Mouse (Mus musculus): ENCODE data around the gene Gm45062. TPM values are rescaled to one million over a fixed set of nuclear protein-coding genes. Genes with fewer than 3 reads are reported as not detected.

Gene Gm45062
- polyA plus RNA-seq, 1 experiment from 2014 or later = 23.0 TPM

- no peak for ATAC-seq
- Histone ChIP-seq H3K4me1 (peaks cover 15% of the 10 kb centered on the region), H3K9ac (no peak overlapping the region), H3K9me3 (replicated peaks) (no peaks in the 10 kb centered on the region), H3K27me3 (0 out of 2 replicates have a peak, but pooled peaks cover 3% of the 10 kb centered on the region), H3K27ac (no peak overlapping the region), H3K4me2 (no peak overlapping the region), H3K4me3 (no peak overlapping the region), H3K36me3 (ENCODE audit: poor library complexity, severe bottlenecking) (no peaks in the 10 kb centered on the region)
- 68% methylated on average over 2 of the region's 2 CpGs for WGBS
Observed at GRCm38 (mm10) chr6:8358232-8358631, 99.0 kb downstream of the Gm45062 start.

- Histone ChIP-seq H3K36me3 (ENCODE audit: poor library complexity, severe bottlenecking) (no peaks in the 10 kb centered on the region), H3K27ac (no peak overlapping the region), H3K9me3 (replicated peaks) (no peaks in the 10 kb centered on the region), H3K9ac (no peak overlapping the region), H3K27me3 (0 out of 2 replicates have a peak, but pooled peaks cover 3% of the 10 kb centered on the region), H3K4me2 (no peak overlapping the region), H3K4me3 (no peak overlapping the region), H3K4me1 (peaks cover 9% of the 10 kb centered on the region)
- ATAC-seq = no peak
- WGBS = 9% methylated on average over 2 of the region's 2 CpGs
Observed at GRCm38 (mm10) chr6:8358782-8359181, 99.5 kb downstream of the Gm45062 start.

- WGBS = 70% methylated on average over 7 of the region's 7 CpGs
- H3K27me3 ChIP-seq = 0 out of 2 replicates have a peak, but pooled peaks cover 3% of the 10 kb centered on the region
- H3K4me3 ChIP-seq = no peak overlapping the region
- ATAC-seq = no peak
- H3K9me3 ChIP-seq (replicated peaks) = no peaks in the 10 kb centered on the region
- no peak overlapping the region for H3K27ac ChIP-seq
- no peak overlapping the region for H3K9ac ChIP-seq
- no peak overlapping the region for H3K4me2 ChIP-seq
- H3K36me3 ChIP-seq (ENCODE audit: poor library complexity, severe bottlenecking) = no peaks in the 10 kb centered on the region
- H3K4me1 ChIP-seq = 0 out of 2 replicates have a peak, but pooled peaks cover 9% of the 10 kb centered on the region
Observed at GRCm38 (mm10) chr6:8360805-8361204, 101.6 kb downstream of the Gm45062 start.

GRCm38 (mm10) chr6:8364033-8364756 lies 104.9 kb downstream of the Gm45062 start:
- Histone ChIP-seq H3K4me3 (no peak overlapping the region), H3K36me3 (ENCODE audit: poor library complexity, severe bottlenecking) (no peaks in the 10 kb centered on the region), H3K27ac (no peak overlapping the region), H3K4me2 (no peak overlapping the region), H3K9ac (no peak overlapping the region), H3K4me1 (peaks cover 13% of the 10 kb centered on the region), H3K27me3 (0 out of 2 replicates have a peak, but pooled peaks cover 3% of the 10 kb centered on the region), H3K9me3 (replicated peaks) (no peaks in the 10 kb centered on the region)
- no peak for ATAC-seq
- WGBS = 68% methylated on average over 12 of the region's 12 CpGs

GRCm38 (mm10) chr6:8364757-8365150 lies 105.5 kb downstream of the Gm45062 start:
- ATAC-seq = no peak
- Histone ChIP-seq H3K9ac (no peak overlapping the region), H3K4me2 (no peak overlapping the region), H3K27me3 (0 out of 2 replicates have a peak, but pooled peaks cover 3% of the 10 kb centered on the region), H3K9me3 (replicated peaks) (no peaks in the 10 kb centered on the region), H3K4me3 (no peak overlapping the region), H3K27ac (no peak overlapping the region), H3K4me1 (peaks cover 13% of the 10 kb centered on the region), H3K36me3 (ENCODE audit: poor library complexity, severe bottlenecking) (no peaks in the 10 kb centered on the region)
- 94% methylated on average over 11 of the region's 11 CpGs for WGBS

DNA sequence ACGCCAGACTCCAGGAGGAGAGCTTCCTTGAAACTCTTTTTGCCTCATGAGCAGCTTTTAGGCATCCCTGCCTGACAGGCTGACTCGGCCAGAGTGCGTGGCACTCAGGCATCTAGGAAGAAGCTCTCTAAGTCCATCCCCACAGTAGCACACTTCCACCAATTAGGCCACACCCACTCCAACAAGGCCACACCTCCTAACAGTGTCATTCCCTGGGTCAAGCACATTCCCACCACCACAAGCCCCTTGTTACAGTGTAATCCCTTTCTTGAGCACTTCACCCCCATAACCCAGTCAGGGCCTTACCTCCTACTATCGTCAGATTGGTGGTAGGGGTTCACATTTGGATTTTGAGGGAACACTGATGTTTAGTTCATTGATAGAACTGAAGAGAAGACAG lies 108.4 kb downstream of the Gm45062 start:
- peaks cover 13% of the 10 kb centered on the region for H3K4me1 ChIP-seq
- 94% methylated on average over 4 of the region's 4 CpGs for WGBS
- no peaks in the 10 kb centered on the region for H3K27me3 ChIP-seq
- no peak overlapping the region for H3K4me2 ChIP-seq
- H3K9ac ChIP-seq = no peak overlapping the region
- no peak overlapping the region for H3K4me3 ChIP-seq
- ATAC-seq = peak; percentile 36; the same call in 1 of the 2 replicates
- H3K9me3 ChIP-seq (replicated peaks) = no peaks in the 10 kb centered on the region
- H3K27ac ChIP-seq = no peak overlapping the region
- no peaks in the 10 kb centered on the region for H3K36me3 ChIP-seq (ENCODE audit: poor library complexity, severe bottlenecking)

- 31% methylated on average over 2 of the region's 2 CpGs for WGBS
Observed at GRCm38 (mm10) chr6:8368198-8368864, 109.1 kb downstream of the Gm45062 start.

DNA sequence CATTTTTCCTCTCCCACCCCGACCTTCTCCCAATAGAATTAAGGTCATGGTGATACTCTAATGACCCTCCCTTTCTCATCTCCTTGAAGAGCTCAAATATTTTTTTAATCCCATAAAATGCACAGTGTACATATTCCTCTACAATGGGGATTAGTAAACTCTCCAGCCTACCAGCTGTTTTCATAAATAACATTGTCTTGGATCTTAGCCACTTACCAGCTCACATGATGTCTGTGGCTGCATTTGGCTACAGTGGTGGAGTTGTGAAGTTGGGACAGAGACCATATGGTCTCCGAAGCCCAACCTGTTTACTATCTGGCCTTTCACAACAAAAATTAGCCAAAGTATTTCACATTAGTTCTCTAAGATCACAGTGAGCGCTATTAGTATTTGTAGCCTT lies 111.4 kb downstream of the Gm45062 start:
- no peak overlapping the region for H3K4me2 ChIP-seq
- ATAC-seq = no peak
- H3K36me3 ChIP-seq (ENCODE audit: poor library complexity, severe bottlenecking) = no peaks in the 10 kb centered on the region
- no peak overlapping the region for H3K27ac ChIP-seq
- H3K27me3 ChIP-seq = no peaks in the 10 kb centered on the region
- H3K9ac ChIP-seq = no peak overlapping the region
- 85% methylated on average over 3 of the region's 3 CpGs for WGBS
- no peak overlapping the region for H3K4me3 ChIP-seq
- peaks cover 16% of the 10 kb centered on the region for H3K4me1 ChIP-seq
- no peaks in the 10 kb centered on the region for H3K9me3 ChIP-seq (replicated peaks)

More at GRCm38 (mm10) chr6:8368198-8368864, 109.1 kb downstream of the Gm45062 start:
- H3K4me1 ChIP-seq = peaks cover 17% of the 10 kb centered on the region
- H3K4me2 ChIP-seq = no peak overlapping the region
- H3K27ac ChIP-seq = no peak overlapping the region
- no peak overlapping the region for H3K9ac ChIP-seq
- H3K27me3 ChIP-seq = no peaks in the 10 kb centered on the region
- H3K9me3 ChIP-seq (replicated peaks) = no peaks in the 10 kb centered on the region
- ATAC-seq = peak; percentile 87
- H3K4me3 ChIP-seq = no peak overlapping the region
- no peaks in the 10 kb centered on the region for H3K36me3 ChIP-seq (ENCODE audit: poor library complexity, severe bottlenecking)

DNA sequence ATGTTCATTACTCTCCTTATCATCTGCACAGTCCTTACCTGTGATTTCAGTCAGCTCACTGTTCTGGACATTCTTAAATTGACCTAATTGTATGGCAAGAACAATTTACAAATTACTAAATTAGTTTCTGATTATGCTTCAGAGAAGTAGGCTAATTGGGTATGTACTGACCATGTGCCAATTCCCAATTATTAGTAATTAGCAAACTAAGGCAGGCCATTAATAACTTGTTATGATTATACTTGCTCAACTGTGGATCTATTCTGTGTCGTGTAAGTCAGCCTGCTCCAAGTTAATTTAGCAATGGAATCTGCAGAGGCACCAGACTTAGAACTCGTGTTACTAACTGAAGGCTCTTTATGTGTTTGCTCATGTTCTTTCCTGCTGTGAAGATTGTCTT lies 113.8 kb downstream of the Gm45062 start:
- 19% methylated on average over 2 of the region's 2 CpGs for WGBS
- 0 out of 2 replicates have a peak, but pooled peaks have one; percentile 28 for ATAC-seq
- H3K27ac ChIP-seq = no peak overlapping the region
- no peaks in the 10 kb centered on the region for H3K27me3 ChIP-seq
- no peak overlapping the region for H3K4me3 ChIP-seq
- peaks cover 7% of the 10 kb centered on the region for H3K36me3 ChIP-seq (ENCODE audit: poor library complexity, severe bottlenecking)
- H3K4me1 ChIP-seq = peaks cover 15% of the 10 kb centered on the region
- no peak overlapping the region for H3K4me2 ChIP-seq
- H3K9me3 ChIP-seq (replicated peaks) = no peaks in the 10 kb centered on the region
- H3K9ac ChIP-seq = no peak overlapping the region

DNA sequence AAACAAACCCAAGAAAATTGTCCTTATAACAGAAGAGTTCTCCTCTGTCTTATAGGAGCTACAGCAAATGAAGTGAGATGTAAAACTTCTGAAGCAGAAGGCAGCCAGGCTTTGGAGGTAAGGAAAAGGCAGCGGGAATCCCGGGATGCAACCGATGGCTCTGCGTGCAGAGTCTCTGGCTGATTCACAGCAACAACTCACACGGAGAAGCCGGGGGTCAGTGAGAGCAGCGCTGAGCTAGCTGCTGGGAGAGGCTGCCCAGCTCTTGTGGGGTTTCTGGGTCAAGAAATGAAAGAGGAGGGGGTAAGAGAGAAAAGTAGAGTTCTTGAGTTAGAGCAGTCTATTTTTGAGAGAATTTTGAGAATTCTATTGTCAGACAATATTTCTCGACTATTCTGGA lies 114.6 kb downstream of the Gm45062 start:
- ATAC-seq = peak; percentile 44; the same call in 1 of the 2 replicates
- Histone ChIP-seq H3K4me1 (peaks cover 8% of the 10 kb centered on the region), H3K9me3 (replicated peaks) (no peaks in the 10 kb centered on the region), H3K9ac (no peak overlapping the region), H3K36me3 (ENCODE audit: poor library complexity, severe bottlenecking) (peaks cover 12% of the 10 kb centered on the region), H3K4me2 (no peak overlapping the region), H3K27me3 (no peaks in the 10 kb centered on the region), H3K27ac (no peak overlapping the region), H3K4me3 (no peak overlapping the region)
- WGBS = 41% methylated on average over 8 of the region's 8 CpGs

GRCm38 (mm10) chr6:8374290-8374689 lies 115.0 kb downstream of the Gm45062 start:
- peaks cover 8% of the 10 kb centered on the region for H3K4me1 ChIP-seq
- ATAC-seq = peak; percentile 57; the same call in 1 of the 2 replicates
- H3K4me3 ChIP-seq = no peak overlapping the region
- no peak overlapping the region for H3K9ac ChIP-seq
- H3K36me3 ChIP-seq (ENCODE audit: poor library complexity, severe bottlenecking) = peaks cover 12% of the 10 kb centered on the region
- H3K27me3 ChIP-seq = no peaks in the 10 kb centered on the region
- no peak overlapping the region for H3K4me2 ChIP-seq
- H3K27ac ChIP-seq = no peak overlapping the region
- H3K9me3 ChIP-seq (replicated peaks) = no peaks in the 10 kb centered on the region
- 51% methylated on average over 6 of the region's 6 CpGs for WGBS

DNA sequence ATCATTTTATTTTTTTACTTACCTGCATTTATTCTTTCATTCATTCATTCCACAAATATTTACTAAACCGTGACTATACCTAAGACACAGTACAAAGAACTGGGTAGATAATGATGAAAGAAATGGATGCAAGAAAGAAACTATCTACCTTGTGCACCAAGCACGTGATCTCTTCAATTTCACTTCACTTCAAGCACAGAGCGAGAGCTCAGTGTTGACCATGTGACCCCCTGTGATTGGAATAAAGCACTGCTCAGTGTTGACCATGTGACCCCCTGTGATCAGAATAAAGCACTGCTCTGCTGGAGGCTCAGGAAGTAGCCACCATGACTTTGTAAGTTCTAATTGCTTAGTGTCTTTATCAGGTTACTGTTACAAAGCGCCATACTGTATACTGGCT lies 115.5 kb downstream of the Gm45062 start:
- Histone ChIP-seq H3K4me2 (no peak overlapping the region), H3K27me3 (no peaks in the 10 kb centered on the region), H3K9me3 (replicated peaks) (no peaks in the 10 kb centered on the region), H3K4me3 (no peak overlapping the region), H3K4me1 (peaks cover 8% of the 10 kb centered on the region), H3K9ac (no peak overlapping the region), H3K36me3 (ENCODE audit: poor library complexity, severe bottlenecking) (peaks cover 12% of the 10 kb centered on the region), H3K27ac (no peak overlapping the region)
- WGBS = 75% methylated on average over 4 of the region's 4 CpGs
- peak; percentile 46; the same call in 1 of the 2 replicates for ATAC-seq
